Mouse (Mus musculus) lung, postnatal 4 days (tissue): Measurements from ENCODE around the gene Rab12.
A peak's percentile ranks its signal among the peaks of the same experiment; 100 is the strongest.

Experiments used
- DNase-seq, 2 experiments: peaks; one replicate each; pipeline ENCODE4 v3.0.0; 2021

The Rab12 gene

GRCm38 (mm10) chr17:66498598-66498997 is 20.9 kb downstream of the Rab12 start:
- no peak for DNase-seq

- no peak for DNase-seq
These were observed 22.9 kb downstream of the Rab12 start for GRCm38 (mm10) chr17:66496589-66496988.

DNA sequence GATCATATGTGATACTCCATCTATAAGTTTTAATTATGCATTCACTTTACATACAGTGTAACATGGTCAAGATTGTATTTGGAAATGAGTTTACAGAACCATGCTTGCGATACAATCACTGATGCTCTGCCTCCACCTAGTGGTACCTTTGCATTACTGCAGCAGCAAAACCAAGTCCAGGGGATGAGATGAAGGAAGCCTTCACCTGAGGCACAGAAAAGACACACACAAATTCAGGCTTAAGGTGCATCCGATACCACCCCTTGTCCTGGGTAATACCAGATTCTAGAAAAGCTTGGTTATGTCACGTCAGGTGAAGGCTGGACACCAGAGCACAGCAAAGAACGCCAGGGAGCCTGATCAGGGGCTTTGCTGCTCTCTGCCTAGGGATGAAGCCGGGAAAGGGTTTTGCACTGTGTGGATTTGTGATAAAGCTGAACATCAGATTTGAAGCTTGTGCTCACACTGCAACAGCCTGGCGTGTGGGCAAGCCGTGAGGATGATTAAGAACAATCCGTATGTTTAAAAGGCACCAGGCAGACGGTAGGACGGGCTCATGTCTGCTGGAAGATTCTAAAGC is 29.4 kb downstream of the Rab12 start:
- peak in 1 of 2 experiments; percentile 63 for DNase-seq

DNA sequence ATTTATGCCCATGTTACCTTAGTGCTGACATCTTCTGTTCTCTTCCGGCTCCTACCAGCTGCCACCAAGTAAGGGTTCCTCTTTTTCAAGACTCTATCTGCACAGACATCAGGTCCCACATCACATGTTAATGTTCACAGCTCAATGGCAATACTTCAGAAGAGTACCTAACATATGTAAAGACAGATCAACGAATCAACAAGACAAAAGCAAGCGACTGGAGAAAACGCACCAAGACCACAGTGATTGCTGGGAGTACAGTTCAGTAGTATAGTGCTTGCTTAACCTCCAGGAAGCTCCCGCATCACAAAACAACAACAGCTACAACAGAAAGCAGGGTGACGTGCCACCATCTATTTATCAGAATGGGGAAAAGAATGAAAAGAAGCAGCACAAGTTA is 33.0 kb downstream of the Rab12 start:
- DNase-seq, result no peak

DNA sequence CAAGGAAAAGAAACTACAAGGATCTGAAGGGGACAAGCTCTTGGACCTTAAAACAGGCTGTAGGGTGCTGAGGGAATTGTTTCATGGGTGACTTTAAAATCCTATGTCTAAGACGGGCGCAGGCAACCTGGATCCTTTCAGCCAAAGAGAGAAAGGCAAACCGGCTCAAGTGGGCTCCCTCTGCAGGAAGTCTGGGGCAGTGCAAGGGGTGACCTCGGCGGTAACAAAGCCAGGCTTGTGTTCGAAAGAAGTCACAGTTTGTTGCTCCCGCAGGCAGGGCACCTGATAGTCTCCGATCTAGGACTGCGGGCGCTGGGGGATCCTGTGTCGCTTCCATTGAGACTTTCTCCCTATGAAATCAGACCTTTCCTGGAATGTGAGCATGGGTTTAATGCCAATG is 33.8 kb downstream of the Rab12 start:
- DNase-seq, result peak; percentile 56 to 78

- no peak for DNase-seq
These were observed 34.6 kb downstream of the Rab12 start for GRCm38 (mm10) chr17:66484965-66485364.

DNA sequence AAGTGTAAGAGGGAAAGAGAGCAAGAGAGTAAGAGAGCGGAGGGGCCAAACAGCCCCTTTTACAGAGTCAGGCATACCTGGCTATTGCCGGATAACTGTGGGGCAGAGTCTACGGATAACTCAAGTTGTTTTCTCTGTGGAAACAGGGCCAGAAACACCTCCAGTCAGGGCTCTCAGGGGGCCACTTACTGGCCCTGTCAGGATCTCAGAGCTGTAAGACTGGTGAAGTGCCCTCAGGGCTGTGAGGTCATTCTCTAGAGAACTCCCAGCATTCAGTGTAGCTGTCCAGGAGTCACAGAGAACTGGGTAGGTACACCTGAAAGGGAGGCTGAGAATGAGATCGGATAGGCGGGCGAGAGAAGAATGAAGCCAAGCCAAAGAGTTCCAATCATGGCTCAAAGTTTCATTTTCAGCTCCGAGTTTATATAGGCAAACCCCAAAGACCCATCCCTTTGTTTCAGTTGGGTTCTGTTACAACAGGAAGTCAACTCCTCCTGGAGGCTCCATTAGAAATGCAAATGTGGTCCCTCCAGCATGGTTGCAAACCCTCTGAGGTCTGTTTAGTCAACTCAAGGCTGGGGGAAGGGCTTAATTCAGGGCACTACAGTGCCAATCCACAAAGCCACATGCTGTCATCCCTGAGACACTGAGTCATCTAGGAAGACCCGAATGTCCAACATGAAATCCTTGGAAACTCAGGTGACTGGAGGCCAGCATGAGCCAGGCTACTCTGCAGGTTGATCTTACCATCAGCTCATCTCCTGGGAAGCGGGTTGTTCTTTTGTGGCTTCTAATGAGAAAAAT is 35.7 kb downstream of the Rab12 start:
- DNase-seq, result peak; percentile 29 to 58

DNA sequence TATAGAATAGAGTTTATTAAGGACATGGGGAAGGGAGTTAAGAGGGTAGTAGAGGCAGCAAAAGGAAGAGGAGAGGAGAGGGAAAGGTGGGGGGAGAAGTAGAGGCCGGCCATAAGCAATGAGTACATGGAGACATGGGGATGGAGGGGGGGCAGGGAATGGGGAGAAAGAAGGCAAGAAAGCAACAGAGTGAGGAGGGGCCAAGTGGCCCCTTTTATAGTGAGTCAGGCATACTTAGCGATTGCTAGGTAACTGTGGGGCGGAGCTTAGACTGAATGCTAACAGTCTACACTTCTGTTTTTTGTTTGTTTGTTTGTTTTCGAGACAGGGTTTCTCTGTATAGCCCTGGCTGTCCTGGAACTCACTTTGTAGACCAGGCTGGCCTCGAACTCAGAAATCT is 38.2 kb downstream of the Rab12 start:
- DNase-seq, result no peak

DNA sequence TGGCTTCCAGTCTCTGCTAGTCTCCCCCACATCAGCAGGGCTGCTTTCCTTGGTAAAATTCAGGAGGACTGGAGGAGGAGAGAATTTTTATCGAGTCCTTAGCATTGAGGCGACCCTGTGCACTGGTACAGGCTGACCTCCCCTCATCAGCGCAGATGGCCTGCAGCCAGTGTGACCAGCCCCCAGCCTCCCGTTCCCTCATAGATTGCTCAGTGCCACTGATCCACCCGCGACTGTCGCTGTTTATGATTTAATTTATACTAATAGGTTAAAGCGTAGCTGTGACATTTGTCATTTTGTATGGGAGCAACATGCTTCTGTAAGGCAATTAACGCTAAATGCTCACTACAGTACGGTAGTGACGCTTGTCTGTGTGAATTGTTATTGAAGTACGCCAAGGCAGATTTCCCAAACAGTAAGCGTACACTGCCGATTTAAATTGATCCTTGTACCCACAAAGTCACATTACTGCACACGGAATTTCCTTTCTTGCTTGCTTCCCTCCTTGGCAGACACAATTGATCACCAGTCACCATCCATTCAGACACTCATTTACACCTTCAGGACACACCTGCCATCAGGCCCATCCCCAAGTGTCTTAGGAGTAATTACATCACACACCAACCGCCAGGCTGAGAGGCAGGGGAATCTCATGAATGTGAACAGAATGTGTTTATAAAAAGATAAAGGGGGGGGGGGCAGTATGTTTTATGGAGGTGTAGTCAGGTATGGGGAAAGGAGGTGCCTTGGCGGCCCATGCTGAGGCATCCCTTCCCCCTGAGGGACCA is 38.8 kb downstream of the Rab12 start:
- no peak for DNase-seq

DNA sequence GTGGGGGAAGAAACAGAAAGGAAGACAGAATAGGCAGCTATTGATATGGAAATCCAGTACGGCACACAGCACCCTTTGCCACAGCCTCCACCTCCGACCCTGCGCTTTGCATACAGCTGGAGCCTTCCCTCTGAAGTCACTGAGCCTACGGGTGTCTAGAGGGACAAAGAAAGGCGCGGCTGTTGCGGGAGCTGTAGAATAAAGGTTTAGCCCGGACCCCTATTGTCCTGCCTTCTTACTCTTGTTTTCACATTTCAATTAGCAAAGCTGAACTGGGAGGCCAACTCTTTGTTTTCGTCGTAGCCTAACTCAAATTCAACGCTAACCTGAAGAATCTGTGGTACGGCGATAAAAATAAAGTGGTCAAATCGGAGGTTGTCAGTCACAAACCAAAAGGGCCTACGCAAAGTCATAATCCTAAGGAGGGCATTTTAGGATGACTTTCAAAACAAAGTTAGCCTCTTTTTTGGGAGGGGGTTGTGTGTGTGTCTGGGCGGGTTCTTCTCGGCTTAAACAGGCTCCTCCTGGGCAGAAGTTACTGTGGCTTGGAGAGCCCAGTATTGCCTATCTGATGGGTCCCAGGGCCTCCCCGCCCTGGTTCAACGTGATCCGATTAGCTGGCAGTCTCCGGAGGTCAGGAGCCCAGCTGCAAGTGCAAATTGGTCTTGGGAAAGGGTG is 39.6 kb downstream of the Rab12 start:
- no peak for DNase-seq

DNA sequence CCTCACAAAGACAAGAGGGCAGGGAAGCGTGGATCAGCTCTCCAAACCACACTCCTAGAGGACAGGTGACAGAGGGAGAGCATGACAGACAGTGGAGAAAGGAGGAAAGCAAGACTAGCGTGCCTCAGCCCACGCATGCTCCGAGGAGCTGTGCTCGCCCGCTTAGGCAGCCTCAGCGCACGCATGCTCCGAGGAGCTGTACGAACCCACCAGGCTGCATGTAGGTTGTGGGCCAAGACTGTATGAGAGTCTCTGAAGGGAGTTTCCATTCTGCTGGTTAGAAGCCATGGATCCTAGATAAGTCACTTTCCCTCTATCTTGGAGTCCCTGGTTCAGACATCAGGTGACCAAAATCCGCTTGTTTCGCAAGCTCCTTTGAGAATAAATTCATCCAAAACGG is 40.2 kb downstream of the Rab12 start:
- DNase-seq, result no peak

GRCm38 (mm10) chr17:66473205-66473604 is 46.3 kb downstream of the Rab12 start:
- DNase-seq, result no peak

DNA sequence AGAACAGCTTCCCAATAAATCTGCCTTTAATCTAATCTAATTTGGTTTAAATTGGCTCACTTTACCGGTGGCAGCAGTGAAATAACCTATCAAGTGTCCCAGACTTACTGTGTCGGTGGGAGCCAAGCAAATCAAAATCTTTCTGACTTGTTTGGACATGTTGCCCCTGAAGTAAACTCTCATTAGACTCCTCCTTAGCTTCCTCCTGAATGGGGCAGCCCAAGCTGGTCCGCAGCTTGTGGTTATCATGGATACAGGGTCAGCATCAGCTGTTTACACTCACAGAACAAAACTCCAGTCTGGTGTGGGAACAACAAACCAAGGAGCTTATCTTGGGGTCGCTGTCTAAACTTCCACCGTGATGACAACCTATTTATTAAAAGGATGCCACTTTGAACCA is 47.8 kb downstream of the Rab12 start:
- DNase-seq, result no peak

GRCm38 (mm10) chr17:66471252-66471651 is 48.3 kb downstream of the Rab12 start:
- no peak for DNase-seq

DNA sequence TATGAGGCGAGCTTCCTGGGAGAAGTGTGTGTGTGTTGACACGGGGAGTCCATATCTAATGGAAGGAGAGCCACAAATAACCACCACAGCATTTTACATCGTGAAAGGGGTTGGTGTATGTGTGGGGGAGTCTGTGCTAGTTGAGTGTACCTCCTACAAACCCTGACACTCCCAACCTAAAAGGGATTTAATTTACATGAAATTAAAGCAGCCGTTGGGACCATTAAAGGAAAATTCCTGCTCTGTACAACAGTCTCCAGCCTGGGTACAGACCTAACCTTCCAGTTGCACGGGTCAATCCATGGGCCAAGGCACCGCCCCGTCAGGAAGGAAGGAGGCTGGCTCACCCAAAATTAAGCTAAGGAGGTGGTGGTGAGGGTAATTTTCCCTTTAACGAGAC is 49.5 kb downstream of the Rab12 start:
- no peak for DNase-seq

DNA sequence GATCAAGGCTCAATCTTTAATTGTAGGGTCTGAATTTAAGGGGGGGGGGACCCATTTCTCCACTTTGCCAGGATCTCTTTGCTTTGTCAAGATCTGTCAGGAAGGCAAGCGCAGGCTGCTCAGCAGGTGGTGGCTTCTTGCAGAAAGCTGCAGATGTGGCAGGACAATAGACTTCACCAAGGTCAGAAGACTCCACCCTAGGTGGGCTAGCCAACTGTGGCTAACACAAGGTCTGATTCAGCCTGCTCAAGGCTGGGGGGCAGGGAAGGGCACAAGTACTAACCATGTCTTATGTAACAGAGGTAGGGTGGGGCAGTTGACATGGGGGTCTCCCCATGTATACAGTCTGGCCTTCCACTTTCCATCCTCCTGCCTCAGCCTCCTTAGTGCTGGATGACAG is 62.3 kb downstream of the Rab12 start:
- DNase-seq, result no peak

DNA sequence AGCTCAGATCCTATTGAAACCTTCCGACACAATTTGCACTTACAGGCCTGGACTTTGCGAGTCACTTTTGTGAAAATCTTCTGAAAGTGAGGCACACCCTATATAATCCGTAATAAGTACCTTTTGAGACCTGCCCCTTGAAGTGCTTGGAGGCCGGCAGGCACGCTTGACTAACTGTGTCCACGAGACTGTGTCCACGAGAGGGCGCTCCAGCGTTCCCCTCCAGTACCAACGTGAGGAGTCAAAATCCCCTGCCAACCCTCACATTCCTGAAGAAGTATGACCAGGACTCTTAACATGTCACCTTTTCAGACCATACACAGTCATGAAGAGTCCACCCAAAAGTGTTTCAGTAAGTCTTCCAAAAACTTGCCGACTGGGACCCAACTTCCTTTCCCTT is 68.4 kb downstream of the Rab12 start:
- DNase-seq, result peak; percentile 88

GRCm38 (mm10) chr17:66450526-66451070 is 68.9 kb downstream of the Rab12 start:
- no peak for DNase-seq

DNA sequence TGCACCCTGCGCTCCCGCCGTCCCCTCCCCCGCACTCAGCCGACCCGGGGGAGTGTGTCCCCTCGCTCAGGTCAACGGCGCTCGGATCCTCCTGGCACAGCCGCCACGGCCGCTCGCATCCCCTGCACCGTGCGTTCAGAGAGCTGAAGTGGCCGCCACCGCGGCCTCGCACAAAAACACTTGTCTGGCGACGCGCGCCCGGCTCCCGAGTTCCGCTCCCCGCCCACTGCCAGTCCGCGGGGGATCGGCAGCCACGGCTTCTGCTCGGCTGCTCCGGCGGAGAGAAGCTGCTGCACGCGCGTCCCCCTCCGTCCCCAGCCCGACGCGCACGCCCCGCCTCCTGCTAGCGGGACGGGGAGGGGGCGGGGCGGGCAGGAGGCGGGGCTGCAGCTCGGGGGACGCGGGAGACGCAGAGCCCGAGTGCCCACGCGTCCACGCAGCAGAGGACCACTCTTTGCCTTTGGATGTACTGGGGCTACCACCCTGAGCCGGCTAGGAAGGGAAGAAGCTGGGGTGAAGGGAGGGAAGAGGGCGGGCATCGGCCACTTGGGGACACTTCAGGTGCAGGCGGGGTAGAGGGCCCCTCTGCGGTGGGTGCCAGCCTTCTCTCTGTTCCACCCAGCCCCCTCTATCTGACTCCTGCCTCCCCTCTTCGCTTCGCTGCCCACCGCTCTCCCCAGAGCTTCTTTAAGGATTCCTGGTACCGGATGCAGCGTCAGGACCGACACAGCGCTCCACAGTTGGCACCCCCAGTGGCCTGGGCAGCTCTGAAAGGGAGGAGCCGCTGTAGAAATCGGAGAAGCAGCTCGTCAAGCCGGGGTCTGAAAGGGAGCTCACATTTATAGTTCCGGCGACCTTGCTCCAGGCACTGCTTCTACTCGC is 69.8 kb downstream of the Rab12 start, which contains the start of gene Mtcl1:
Gene Mtcl1 (minus strand): TSS at position 291 of the 882 bp plus-strand sequence.
- DNase-seq, result peak; percentile 77 to 91

GRCm38 (mm10) chr17:66448421-66449405 is 70.8 kb downstream of the Rab12 start:
- peak; percentile 69 to 72 for DNase-seq

GRCm38 (mm10) chr17:66447978-66448377 is 71.6 kb downstream of the Rab12 start:
- DNase-seq, result no peak
